In the genomic region with DNA sequence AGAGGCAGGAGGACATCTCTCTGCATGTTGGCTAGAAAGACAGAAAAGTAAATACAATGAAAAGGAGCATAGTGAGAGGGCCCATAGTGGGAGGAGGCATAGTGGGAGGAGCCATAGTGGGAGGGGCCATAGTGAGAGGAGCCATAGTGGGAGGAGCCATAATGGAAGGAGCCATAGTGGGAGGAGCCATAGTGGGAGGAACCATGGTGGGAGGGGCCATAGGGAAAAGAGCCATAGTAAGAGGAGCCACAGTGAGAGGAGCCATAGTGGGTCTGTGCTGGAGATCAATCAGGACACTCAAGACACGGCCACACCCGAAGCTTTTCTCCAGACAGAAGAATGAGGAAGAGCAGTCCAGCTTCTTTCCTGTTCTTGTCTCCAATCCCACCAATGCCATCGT, we compare ENCODE assay signal across 29 mouse cellular contexts. TPM values are rescaled to one million over a fixed set of nuclear protein-coding genes. Genes with fewer than 3 reads are reported as not detected.
DNase-seq lines count a peak whose midpoint lies in the region; ATAC-seq and TF ChIP-seq lines count a peak whose summit lies in the region.
"Had no signal": no experiment of that assay in that cellular context is flagged by ENCODE, and none has a peak within 500 bp of the region (broad histone marks: within the 10 kb centered on the region; RNA-seq: fewer than 3 reads in every experiment).

No protein-coding gene starts in this region.

- no peak for ATAC-seq in CD4-positive, CD25-positive, alpha-beta regulatory T cell, adult 4 months
- ATAC-seq in megakaryocyte progenitor cell, adult 5-6 weeks (replicated peaks; ENCODE audit: poor library complexity), result 0 out of 2 replicates have a peak, but pooled peaks have one; percentile 14
- ATAC-seq in midbrain, embryonic 16.5 days, result no peak
- ATAC-seq: forebrain, embryonic 14.5 days; forebrain, postnatal 0 days; hindbrain, postnatal 0 days; inflammation-experienced regulatory T-cells, adult 6 months; intestine, embryonic 16.5 days had no signal

- H3K9me3 ChIP-seq in CH12.LX (replicated peaks; ENCODE audit: low read length), result no peaks in the 10 kb centered on the region
- H3K9me3 ChIP-seq in midbrain, embryonic 16.5 days (replicated peaks; ENCODE audit: control insufficient read depth, low read length, poor library complexity, severe bottlenecking), result 0 out of 2 replicates have a peak, but pooled peaks cover 5% of the 10 kb centered on the region
- H3K9me3 ChIP-seq: embryonic facial prominence, embryonic 15.5 days; heart, embryonic 10.5 days; heart, embryonic 13.5 days had no signal

- no peaks in the 10 kb centered on the region for H3K27me3 ChIP-seq in CH12.LX (replicated peaks)
- H3K27me3 ChIP-seq in midbrain, embryonic 16.5 days (ENCODE audit: control insufficient read depth, insufficient read depth, low read depth, low read length), result no peaks in the 10 kb centered on the region
- H3K27me3 ChIP-seq: embryonic facial prominence, embryonic 15.5 days; heart, embryonic 13.5 days had no signal

- peak; percentile 19 for DNase-seq in CD4-positive, CD25-positive, alpha-beta regulatory T cell, adult 2 months (ENCODE audit: low read depth, low spot score)
- DNase-seq in CH12.LX (ENCODE audit: extremely low read depth) (peak; percentile 24), R1 (ENCODE audit: low read depth, low spot score) (peak; percentile 82)
- DNase-seq in spleen, adult 18-20 months, result no peak
- DNase-seq: adrenal gland, adult 2 months; adrenal gland, postnatal 14 days; cerebellum, adult 11 months; cerebellum, adult 2 months; cerebellum, adult 9-11 months; cerebellum, postnatal 25 days; embryo, embryonic 11 days; forebrain, postnatal 0 days; gastrocnemius, adult 2 months; gastrocnemius, postnatal 25 days; heart, adult 18-20 months; heart, postnatal 14 days; heart, postnatal 4 days had no signal

- H3K4me1 ChIP-seq in CH12.LX (ENCODE audit: control insufficient read depth in 1 of 2, insufficient read depth in 2 of 2), result no peaks in the 10 kb centered on the region
- no peaks in the 10 kb centered on the region for H3K4me1 ChIP-seq in midbrain, embryonic 16.5 days (ENCODE audit: control insufficient read depth, insufficient read depth, low read length)
- H3K4me1 ChIP-seq: embryonic facial prominence, embryonic 15.5 days; heart, embryonic 10.5 days; heart, embryonic 13.5 days had no signal

- TF ChIP-seq POLR2A in CH12.LX (IDR thresholded peaks at IDR 0.05; ENCODE audit: low read depth, low read length), result no peak

- in situ Hi-C loops in CH12.LX (cut with MboI; ENCODE audit: low pct_ligation_motif_present, low pct_unique_long_range_greater_than_20kb, low sequenced_read_pairs), result no loop called here

- no peaks in the 10 kb centered on the region for H3K79me2 ChIP-seq in CH12.LX (replicated peaks; ENCODE audit: control insufficient read depth, extremely low read depth, insufficient read depth, poor library complexity, severe bottlenecking)

- H3K4me2 ChIP-seq in CH12.LX (ENCODE audit: insufficient read depth, low read depth, poor library complexity, severe bottlenecking), result no peak overlapping the region
- no peak overlapping the region for H3K4me2 ChIP-seq in midbrain, embryonic 16.5 days (ENCODE audit: low read length)
- H3K4me2 ChIP-seq: embryonic facial prominence, embryonic 15.5 days; heart, embryonic 13.5 days; hindbrain, embryonic 14.5 days had no signal

- 96% methylated on average over 3 of the region's 3 CpGs for WGBS in midbrain, embryonic 16.5 days

- TF ChIP-seq RAD21 in CH12.LX (IDR thresholded peaks at IDR 0.05; ENCODE audit: low read depth, low read length), result no peak

- dilution Hi-C loops in CH12.LX (cut with MboI; ENCODE audit: extremely low pct_ligation_motif_present, extremely low pct_unique_long_range_greater_than_20kb, low sequenced_read_pairs), result no loop called here

- no peak overlapping the region for H3K27ac ChIP-seq in CH12.LX (ENCODE audit: insufficient read depth, low read depth)
- H3K27ac ChIP-seq in midbrain, embryonic 16.5 days (ENCODE audit: low read length), result no peak overlapping the region
- H3K27ac ChIP-seq: embryonic facial prominence, embryonic 15.5 days; gastrocnemius, adult 2 months; heart, embryonic 10.5 days; heart, embryonic 13.5 days; hindbrain, embryonic 14.5 days; hindbrain, postnatal 0 days had no signal

- no peak overlapping the region for H3K4me3 ChIP-seq in CH12.LX (replicated peaks in 1 of 3; ENCODE audit: low read depth in 2 of 3, low read length in 2 of 3, poor library complexity in 1 of 3)
- H3K4me3 ChIP-seq in midbrain, embryonic 16.5 days (ENCODE audit: low read depth, low read length), result no peak overlapping the region
- H3K4me3 ChIP-seq: embryonic facial prominence, embryonic 15.5 days; gastrocnemius, adult 2 months; heart, embryonic 10.5 days; heart, embryonic 13.5 days had no signal

- H3K36me3 ChIP-seq in CH12.LX (replicated peaks in 1 of 2; ENCODE audit: control insufficient read depth in 1 of 2, insufficient read depth in 1 of 2, low read length in 1 of 2), result no peaks in the 10 kb centered on the region
- no peaks in the 10 kb centered on the region for H3K36me3 ChIP-seq in midbrain, embryonic 16.5 days (ENCODE audit: control insufficient read depth, insufficient read depth, low read length)
- H3K36me3 ChIP-seq: embryonic facial prominence, embryonic 15.5 days; heart, embryonic 10.5 days; heart, embryonic 13.5 days had no signal

- TF ChIP-seq CTCF in CH12.LX (conservative IDR thresholded peaks at IDR 0.05 in 1 of 2, IDR thresholded peaks at IDR 0.05 in 1 of 2; ENCODE audit: low read depth in 2 of 2, low read length in 2 of 2), result no peak

- H3K9ac ChIP-seq in CH12.LX (ENCODE audit: insufficient read depth, low read depth), result no peak overlapping the region
- H3K9ac ChIP-seq in midbrain, embryonic 16.5 days (ENCODE audit: low read depth, low read length), result no peak overlapping the region
- H3K9ac ChIP-seq: embryonic facial prominence, embryonic 15.5 days; forebrain, postnatal 0 days; heart, embryonic 13.5 days; hindbrain, embryonic 14.5 days had no signal

- no peak for TF ChIP-seq EP300 in CH12.LX (IDR thresholded peaks at IDR 0.05; ENCODE audit: low read length)

TF ChIP-seq in CH12.LX, 34 proteins besides CTCF, POLR2A, EP300 and RAD21:
- TF ChIP-seq CHD2 (IDR thresholded peaks at IDR 0.05; ENCODE audit: low read length), result no peak
- no peak for TF ChIP-seq ZMIZ1 (IDR thresholded peaks at IDR 0.05; ENCODE audit: low read depth, low read length)
- TF ChIP-seq MEF2A (IDR thresholded peaks at IDR 0.05; ENCODE audit: borderline replicate concordance, low read depth, low read length), result no peak

RNA-seq across cellular contexts. Expression of a gene that starts 58.0 kb away (rescaled TPM):
- 1 to 10 TPM; 3.3 to 5.8 TPM for polyA plus RNA-seq in CD4-positive, CD25-positive, alpha-beta regulatory T cell, adult 4 months (2017; shearing (Covaris generic))
- 7.1 and 7.7 TPM in 2 replicates for total RNA-seq in CH12.LX (2012; rRNA removed)
- 8.2 and 9.5 TPM in 2 replicates for total RNA-seq in CH12.LX (2014; rRNA removed)
- polyA plus RNA-seq in CH12.LX (2012; ENCODE audit: insufficient read length, low read depth), result 4.4 and 4.9 TPM in 2 replicates
- 2.6 and 3.4 TPM in 2 replicates for total RNA-seq in megakaryocyte progenitor cell, adult 5-6 weeks (2015)
- total RNA-seq in megakaryocyte progenitor cell, adult 5-6 weeks (2017), result 1.2 and 1.9 TPM in 2 replicates
- polyA plus RNA-seq in midbrain, embryonic 16.5 days (2015; fragmentation: Nextera tagmentation; extraction: Ambion mirVana), result 2.6 and 2.7 TPM in 2 replicates
- total RNA-seq: MEL had no signal

Comparison
In these comparisons a context has a peak if more than half of its experiments do, and no peak if none do; other contexts are left out.
1. DNase-seq: peak in CD4-positive, CD25-positive, alpha-beta regulatory T cell, adult 2 months (single experiment), CH12.LX (single experiment) and R1 (single experiment); none in spleen, adult 18-20 months (0 of 2).